ENCODE assay signal across 18 mouse cellular contexts in the genomic region with DNA sequence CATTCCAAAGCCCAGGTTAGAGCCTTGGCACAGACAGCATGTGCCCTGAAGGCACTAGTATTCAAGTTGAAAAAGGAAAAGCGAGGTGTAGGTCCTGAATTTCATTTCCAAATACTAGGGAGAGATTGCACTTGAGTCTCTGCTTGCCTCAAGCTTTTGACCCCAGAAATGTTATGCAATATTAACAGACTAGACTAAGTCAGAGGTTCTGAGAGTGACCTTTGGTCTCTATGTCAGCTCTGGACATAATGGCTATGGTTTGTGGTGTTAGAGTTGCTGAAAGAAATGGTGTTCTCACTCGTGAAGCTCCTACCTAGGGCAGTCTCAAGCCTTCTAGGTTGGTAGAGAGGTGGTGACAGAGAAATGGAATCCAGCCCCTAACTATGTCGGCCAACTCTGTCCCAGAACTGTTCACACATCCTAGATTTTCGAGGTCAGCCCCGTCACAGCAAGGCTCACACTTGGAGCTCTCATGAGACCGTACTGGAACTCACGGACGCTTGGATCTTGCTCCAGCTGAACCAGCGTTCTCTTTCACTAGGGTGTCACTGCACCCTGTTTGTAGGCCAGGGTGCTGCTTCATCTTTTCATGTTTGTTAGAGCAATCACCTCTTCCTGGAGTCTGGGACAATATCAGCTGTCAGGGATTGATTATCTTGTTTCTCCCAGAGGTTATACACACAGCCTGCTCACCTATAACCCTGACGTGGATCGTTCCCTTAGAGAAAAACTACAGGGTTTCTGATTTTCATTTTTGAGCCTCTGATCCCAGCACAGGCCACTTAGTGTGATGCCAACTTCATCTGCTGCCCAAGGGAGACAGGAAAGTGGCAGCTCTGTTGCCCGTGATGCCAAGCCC.
DNase-seq lines count a peak whose midpoint lies in the region; ATAC-seq and TF ChIP-seq lines count a peak whose summit lies in the region.
"Had no signal": no experiment of that assay in that cellular context is flagged by ENCODE, and none has a peak within 500 bp of the region (broad histone marks: within the 10 kb centered on the region; RNA-seq: fewer than 3 reads in every experiment).

No protein-coding gene starts in this region.

- H3K9ac ChIP-seq in intestine, embryonic 16.5 days (ENCODE audit: low read depth, low read length), result no peak overlapping the region
- H3K9ac ChIP-seq in kidney, postnatal 0 days (ENCODE audit: low read depth, low read length), result no peak overlapping the region
- no peak overlapping the region; the same call in 1 of the 2 replicates for H3K9ac ChIP-seq in liver, postnatal 0 days (replicated peaks)
- H3K9ac ChIP-seq: embryonic facial prominence, embryonic 12.5 days; heart, embryonic 15.5 days; lung, embryonic 15.5 days; neural tube, embryonic 12.5 days had no signal

- no peaks in the 10 kb centered on the region for H3K36me3 ChIP-seq in intestine, embryonic 16.5 days (ENCODE audit: control insufficient read depth, insufficient read depth, low read length)
- H3K36me3 ChIP-seq in kidney, postnatal 0 days (ENCODE audit: insufficient read depth, low read length), result no peaks in the 10 kb centered on the region
- no peaks in the 10 kb centered on the region for H3K36me3 ChIP-seq in liver, postnatal 0 days (replicated peaks; ENCODE audit: insufficient read depth, low read length)
- H3K36me3 ChIP-seq in midbrain, embryonic 10.5 days, result no peaks in the 10 kb centered on the region
- H3K36me3 ChIP-seq: embryonic facial prominence, embryonic 12.5 days; G1E; heart, embryonic 15.5 days; hindbrain, embryonic 10.5 days; lung, embryonic 15.5 days; neural tube, embryonic 12.5 days had no signal

- H3K4me2 ChIP-seq in intestine, embryonic 16.5 days (ENCODE audit: low read depth, low read length), result no peak overlapping the region
- H3K4me2 ChIP-seq in kidney, postnatal 0 days (ENCODE audit: low read length), result no peak overlapping the region
- H3K4me2 ChIP-seq in liver, postnatal 0 days (ENCODE audit: low read depth, low read length), result no peak overlapping the region
- H3K4me2 ChIP-seq: embryonic facial prominence, embryonic 12.5 days; heart, embryonic 15.5 days; lung, embryonic 15.5 days; neural tube, embryonic 12.5 days had no signal

- no peak overlapping the region for H3K4me3 ChIP-seq in intestine, embryonic 16.5 days (ENCODE audit: low read length)
- H3K4me3 ChIP-seq in kidney, postnatal 0 days (replicated peaks; ENCODE audit: low read depth, low read length), result no peak overlapping the region
- no peak overlapping the region for H3K4me3 ChIP-seq in liver, postnatal 0 days (ENCODE audit: low read depth, low read length)
- no peak overlapping the region for H3K4me3 ChIP-seq in midbrain, embryonic 10.5 days
- H3K4me3 ChIP-seq: embryonic facial prominence, embryonic 12.5 days; heart, embryonic 15.5 days; hindbrain, embryonic 10.5 days; lung, embryonic 15.5 days; megakaryocyte, embryonic 14.5 days; neural tube, embryonic 12.5 days had no signal

- peak; percentile 49 for DNase-seq in kidney, adult 11 months
- DNase-seq in kidney, postnatal 10 days, result no peak
- DNase-seq in kidney, postnatal 0 days (ENCODE audit: low spot score), result no peak
- DNase-seq in liver, postnatal 0 days, result peak; percentile 27
- no peak for DNase-seq in cerebellum, adult 8-10 months
- DNase-seq in midbrain, embryonic 10.5 days (ENCODE audit: low spot score), result no peak
- DNase-seq: gastrocnemius, postnatal 36 days; left cerebral cortex, postnatal 4 days; right cerebral cortex, postnatal 14 days; thymus, postnatal 4 days had no signal

- H3K4me1 ChIP-seq in intestine, embryonic 16.5 days (ENCODE audit: control insufficient read depth, insufficient read depth, low read length), result no peaks in the 10 kb centered on the region; the same call in 1 of the 2 replicates
- H3K4me1 ChIP-seq in kidney, postnatal 0 days (replicated peaks; ENCODE audit: insufficient read depth, low read length), result peaks cover 5% of the 10 kb centered on the region; the same call in 1 of the 2 replicates
- H3K4me1 ChIP-seq in liver, postnatal 0 days (ENCODE audit: insufficient read depth), result no peaks in the 10 kb centered on the region; the same call in 1 of the 2 replicates
- peaks cover 13% of the 10 kb centered on the region for H3K4me1 ChIP-seq in midbrain, embryonic 10.5 days
- H3K4me1 ChIP-seq: heart, embryonic 15.5 days; hindbrain, embryonic 10.5 days; lung, embryonic 15.5 days; neural tube, embryonic 12.5 days had no signal

- TF ChIP-seq CTCF in kidney, postnatal 0 days (IDR thresholded peaks at IDR 0.05; ENCODE audit: low read depth), result no peak
- TF ChIP-seq CTCF in liver, postnatal 0 days (IDR thresholded peaks at IDR 0.05; ENCODE audit: low read depth), result no peak

- 76% methylated on average over 12 of the region's 12 CpGs for WGBS in intestine, embryonic 16.5 days
- 78% methylated on average over 12 of the region's 12 CpGs for WGBS in kidney, postnatal 0 days
- WGBS in liver, postnatal 0 days (ENCODE audit: insufficient replicate concordance), result 54% methylated on average over 12 of the region's 12 CpGs
- 88% methylated on average over 12 of the region's 12 CpGs for WGBS in midbrain, embryonic 10.5 days

- no peaks in the 10 kb centered on the region for H3K27me3 ChIP-seq in intestine, embryonic 16.5 days (replicated peaks; ENCODE audit: control insufficient read depth, insufficient read depth, low read length)
- no peaks in the 10 kb centered on the region for H3K27me3 ChIP-seq in kidney, postnatal 0 days (ENCODE audit: insufficient read depth, low read length)
- H3K27me3 ChIP-seq in liver, postnatal 0 days (ENCODE audit: insufficient read depth, low read length), result no peaks in the 10 kb centered on the region
- no peaks in the 10 kb centered on the region for H3K27me3 ChIP-seq in midbrain, embryonic 10.5 days (ENCODE audit: low read depth, poor library complexity, severe bottlenecking)
- H3K27me3 ChIP-seq: embryonic facial prominence, embryonic 12.5 days; heart, embryonic 15.5 days; lung, embryonic 15.5 days; megakaryocyte, embryonic 14.5 days; neural tube, embryonic 12.5 days had no signal

- ATAC-seq in intestine, embryonic 16.5 days, result peak; percentile 52
- no peak; the same call in 1 of the 2 replicates for ATAC-seq in kidney, postnatal 0 days (replicated peaks; ENCODE audit: low FRiP score, low read depth)
- ATAC-seq in liver, postnatal 0 days, result peak; percentile 87

- H3K9me3 ChIP-seq in intestine, embryonic 16.5 days (ENCODE audit: control insufficient read depth, low read length), result no peaks in the 10 kb centered on the region
- H3K9me3 ChIP-seq in kidney, postnatal 0 days (replicated peaks; ENCODE audit: low read length), result no peaks in the 10 kb centered on the region
- H3K9me3 ChIP-seq in liver, postnatal 0 days (ENCODE audit: low read length), result no peaks in the 10 kb centered on the region
- no peaks in the 10 kb centered on the region for H3K9me3 ChIP-seq in midbrain, embryonic 10.5 days (replicated peaks)
- H3K9me3 ChIP-seq: embryonic facial prominence, embryonic 12.5 days; heart, embryonic 15.5 days; hindbrain, embryonic 10.5 days; lung, embryonic 15.5 days; megakaryocyte, embryonic 14.5 days; neural tube, embryonic 12.5 days had no signal

- peak; percentile 68 for TF ChIP-seq EP300 in liver, postnatal 0 days (IDR thresholded peaks at IDR 0.05; ENCODE audit: low read depth)

- H3K27ac ChIP-seq in intestine, embryonic 16.5 days (ENCODE audit: low read length), result peak overlapping the region; percentile 54; the same call in 1 of the 2 replicates
- peak overlapping the region; percentile 47; the same call in 1 of the 2 replicates for H3K27ac ChIP-seq in kidney, postnatal 0 days
- H3K27ac ChIP-seq in liver, postnatal 0 days (ENCODE audit: low read depth), result peak overlapping the region; percentile 96
- no peak overlapping the region for H3K27ac ChIP-seq in midbrain, embryonic 10.5 days (replicated peaks)
- H3K27ac ChIP-seq: embryonic facial prominence, embryonic 12.5 days; heart, embryonic 15.5 days; hindbrain, embryonic 10.5 days; lung, embryonic 15.5 days; neural tube, embryonic 12.5 days had no signal

Comparison
In these comparisons a context has a peak if more than half of its experiments do, and no peak if none do; other contexts are left out.
1. DNase-seq: peak in kidney, adult 11 months (single experiment) and liver, postnatal 0 days (single experiment); none in kidney, postnatal 10 days (single experiment), kidney, postnatal 0 days (single experiment), cerebellum, adult 8-10 months (single experiment) and midbrain, embryonic 10.5 days (single experiment).